Mouse (Mus musculus) frontal cortex, postnatal 10 days (tissue): ENCODE results near the gene Clmp.
"Not testable (repeated sequence)": the region's sequence is repeated elsewhere in the genome, so short reads cannot be mapped to it uniquely, and the experiment has no call there.

ENCODE experiments used
- DNase-seq, 2 experiments: peaks; one replicate each; pipeline ENCODE4 v3.0.0; 2022; ENCODE audit warnings: low spot score in 2 of 2, mixed read lengths in 1 of 2

The Clmp gene

GRCm38 (mm10) chr9:40730701-40731590, 45.2 kb downstream of the Clmp start:
- peak in 1 of 2 experiments; percentile 39 for DNase-seq

- DNase-seq: no peak
These were observed 45.9 kb downstream of the Clmp start for GRCm38 (mm10) chr9:40731591-40732048.

GRCm38 (mm10) chr9:40732302-40732701, 46.5 kb downstream of the Clmp start:
- DNase-seq: no peak

GRCm38 (mm10) chr9:40737117-40737516, 51.4 kb downstream of the Clmp start:
- no peak for DNase-seq

GRCm38 (mm10) chr9:40743525-40744034, 57.8 kb downstream of the Clmp start:
- DNase-seq: no peak

- DNase-seq: no peak
These were observed 58.5 kb downstream of the Clmp start for GRCm38 (mm10) chr9:40744233-40744632.

- DNase-seq: no peak
These were observed 61.0 kb downstream of the Clmp start for GRCm38 (mm10) chr9:40746796-40747195.

- no peak for DNase-seq
These were observed 61.5 kb downstream of the Clmp start for GRCm38 (mm10) chr9:40747249-40747648.

- no peak for DNase-seq
These were observed 64.3 kb downstream of the Clmp start for GRCm38 (mm10) chr9:40749832-40750620.

- DNase-seq: no peak
These were observed 66.0 kb downstream of the Clmp start for GRCm38 (mm10) chr9:40751749-40752148.

GRCm38 (mm10) chr9:40756401-40756800, 70.6 kb downstream of the Clmp start:
- DNase-seq: peak in 1 of 2 experiments; percentile 46

GRCm38 (mm10) chr9:40757105-40757626, 71.4 kb downstream of the Clmp start:
- peak; percentile 60 to 68 for DNase-seq

- DNase-seq: peak; percentile 79 to 83
These were observed 72.0 kb downstream of the Clmp start for GRCm38 (mm10) chr9:40757685-40758270.

GRCm38 (mm10) chr9:40762354-40762753, 76.6 kb downstream of the Clmp start:
- no peak for DNase-seq

- DNase-seq: no peak
These were observed 79.3 kb downstream of the Clmp start for GRCm38 (mm10) chr9:40764887-40765580.

GRCm38 (mm10) chr9:40765581-40765940, 79.8 kb downstream of the Clmp start:
- DNase-seq: peak in 1 of 2 experiments; percentile 53

- no peak for DNase-seq
These were observed 80.4 kb downstream of the Clmp start for GRCm38 (mm10) chr9:40766058-40766605.

- DNase-seq: no peak
These were observed 82.2 kb downstream of the Clmp start for GRCm38 (mm10) chr9:40767946-40768345.

- DNase-seq: no peak
These were observed 86.5 kb downstream of the Clmp start for GRCm38 (mm10) chr9:40772246-40772645.

GRCm38 (mm10) chr9:40773142-40773541, 87.4 kb downstream of the Clmp start:
- not testable (repeated sequence) for DNase-seq

GRCm38 (mm10) chr9:40773869-40774268, 88.1 kb downstream of the Clmp start:
- no peak for DNase-seq
